Mouse (Mus musculus) cortical plate, adult 2 months (tissue): Measurements from ENCODE around the gene Wdr45b.

Source experiments
- CTCF ChIP-seq: fragments of 200-500 bp; IDR thresholded peaks from 2 replicates; pipeline ENCODE4 v1.5.1; 2011; ENCODE audit warnings: mild to moderate bottlenecking, control low read depth, low read length; ENCODE audit not compliant: insufficient read depth; ENCODE audit errors: extremely low read depth
- POLR2A ChIP-seq: fragments of 200-500 bp; IDR thresholded peaks from 2 replicates; pipeline ENCODE4 v1.6.1; 2011; ENCODE audit warnings: mild to moderate bottlenecking, low read length, control low read depth; ENCODE audit not compliant: insufficient read depth; ENCODE audit errors: extremely low read depth

GRCm38 (mm10) chr11:121328206-121328605, 26.0 kb downstream of the Wdr45b start:
- no peak for TF ChIP-seq CTCF
- TF ChIP-seq POLR2A = no peak
